Mouse (Mus musculus): ENCODE results near the gene Tbc1d22a.

DNA sequence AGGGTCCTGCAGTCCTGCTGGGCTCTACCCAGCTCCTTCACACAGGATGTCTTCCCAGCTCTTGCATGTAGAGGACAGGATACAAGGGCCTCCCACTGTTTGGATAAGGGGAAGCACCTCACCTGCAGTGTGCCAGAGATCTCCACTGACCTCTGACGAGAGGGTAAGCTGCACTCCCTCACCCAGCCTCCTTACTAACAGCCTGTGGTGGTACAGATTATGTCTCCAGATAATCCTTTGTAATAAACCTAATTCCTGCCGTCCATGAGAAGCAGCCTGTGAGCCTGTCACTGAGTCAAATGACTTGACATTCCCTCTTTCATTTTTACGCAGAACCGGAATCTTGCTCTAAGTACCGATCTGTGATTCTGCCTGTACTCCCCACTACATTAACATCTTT is 260.7 kb downstream of the Tbc1d22a start:
- TF ChIP-seq CTCF (IDR thresholded peaks at IDR 0.05; ENCODE audit: insufficient read depth, low read depth, low read length) (no peak), POLR2A (IDR thresholded peaks at IDR 0.05; ENCODE audit: insufficient read depth, low read depth, low read length) (no peak)

Data from olfactory bulb, adult 2 months (tissue).